In the genomic region with DNA sequence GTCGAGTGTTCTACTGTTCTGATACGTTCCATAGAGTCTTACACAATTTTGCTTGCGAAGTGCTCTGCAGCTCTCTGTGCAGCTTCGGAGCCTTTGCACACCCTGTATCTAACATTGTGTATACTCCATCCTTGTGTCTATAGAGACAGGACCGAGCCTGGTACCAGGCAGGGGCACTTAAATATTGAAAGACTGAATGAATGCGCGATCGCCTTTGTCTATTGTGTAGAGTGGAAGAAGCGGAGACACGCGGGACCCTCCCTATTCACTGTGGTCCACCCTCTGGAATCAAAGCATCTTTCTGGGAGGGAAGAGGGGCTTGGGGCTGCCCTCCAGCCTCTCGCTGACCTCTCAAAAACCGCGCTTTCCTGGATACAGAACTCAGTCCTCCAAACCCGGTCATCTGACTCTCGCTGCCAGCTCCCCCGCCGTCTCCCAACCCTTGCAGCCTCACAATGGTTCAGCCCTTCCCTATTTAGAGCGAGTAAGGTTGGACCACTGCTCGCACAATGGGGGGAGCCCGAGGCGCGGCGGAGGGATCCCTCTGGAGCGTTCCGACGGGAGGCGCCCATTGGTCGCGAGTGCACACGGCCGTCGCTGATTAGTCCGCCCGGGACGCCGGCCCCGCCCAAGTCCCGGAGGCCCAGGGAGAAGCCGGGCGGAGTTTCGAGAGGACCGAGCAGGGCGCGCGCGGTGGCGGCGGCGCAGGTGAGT, we compare ENCODE assay signal across 8 mouse cellular contexts. TPM values are rescaled to one million over a fixed set of nuclear protein-coding genes. Genes with fewer than 3 reads are reported as not detected.
DNase-seq lines count a peak whose midpoint lies in the region; ATAC-seq lines count a peak whose summit lies in the region.

TSS of gene Gipc1 (plus strand) at position 648 of the 714 bp plus-strand sequence.

- peak within 1 kb of the TSS; percentile 85 for H3K27ac ChIP-seq in hindbrain, embryonic 11.5 days (ENCODE audit: low read depth, low read length)

- 6% methylated on average over 42 of the region's 50 CpGs for WGBS in hindbrain, embryonic 11.5 days

- H3K4me3 ChIP-seq in hindbrain, embryonic 11.5 days (ENCODE audit: low read depth, low read length) = peak within 1 kb of the TSS; percentile 90

- no peaks in the 10 kb centered on the region for H3K9me3 ChIP-seq in hindbrain, embryonic 11.5 days (ENCODE audit: control insufficient read depth, low read length)

- peak; percentile 99 for DNase-seq in Muller cell, postnatal 12 days (ENCODE audit: inconsistent ontology term)
- DNase-seq in cerebellum, adult 9-11 months = peak; percentile 98
- DNase-seq in frontal cortex, adult 2 months (ENCODE audit: extremely low spot score in 1 of 2, low spot score in 1 of 2) = peak; percentile 93 to 98
- DNase-seq in hindbrain, embryonic 11.5 days (ENCODE audit: low spot score) = peak; percentile 97
- peak; percentile 94 to 97 for DNase-seq in layer of hippocampus, postnatal 10 days (ENCODE audit: low spot score in 2 of 2)
- peak; percentile 98 for DNase-seq in lung, postnatal 10 days
- DNase-seq in ovary, postnatal 36 days (ENCODE audit: low spot score) = peak; percentile 96
- peak; percentile 96 for DNase-seq in thymus, postnatal 25 days

- peak within 1 kb of the TSS; percentile 90 for H3K9ac ChIP-seq in hindbrain, embryonic 11.5 days (ENCODE audit: low read depth, low read length)

- H3K4me1 ChIP-seq in hindbrain, embryonic 11.5 days (replicated peaks; ENCODE audit: control insufficient read depth, insufficient read depth, low read length) = peaks cover 6% of the 10 kb centered on the region; the same call in 1 of the 2 replicates

- no peaks in the 10 kb centered on the region for H3K36me3 ChIP-seq in hindbrain, embryonic 11.5 days (ENCODE audit: control insufficient read depth, insufficient read depth, low read length)

- H3K4me2 ChIP-seq in hindbrain, embryonic 11.5 days (replicated peaks; ENCODE audit: low read depth, low read length) = peak within 1 kb of the TSS; percentile 94

- no peaks in the 10 kb centered on the region for H3K27me3 ChIP-seq in hindbrain, embryonic 11.5 days (ENCODE audit: control insufficient read depth, insufficient read depth, low read length)

- peak; percentile 98 for ATAC-seq in hindbrain, embryonic 11.5 days (ENCODE audit: low FRiP score)

RNA-seq across cellular contexts. Expression of gene Gipc1, which starts in this region (rescaled TPM):
- 86.3 and 90.2 TPM in 2 replicates for polyA plus RNA-seq in frontal cortex, adult 2 months (2012; rRNA removed)
- polyA plus RNA-seq in hindbrain, embryonic 11.5 days (2014; fragmentation: Nextera tagmentation; extraction: Ambion mirVana) = 176 and 182 TPM in 2 replicates
- 10 to 100 TPM; 65.2 to 77.6 TPM for total RNA-seq in layer of hippocampus, postnatal 10 days (2021)

Comparison
In these comparisons a context has a peak if more than half of its experiments do, and no peak if none do; other contexts are left out.
1. Peak in every context shown above with its lines: DNase-seq, ATAC-seq, H3K4me3 ChIP-seq and H3K27ac ChIP-seq.